Mouse (Mus musculus): ENCODE measurements around the gene Fchsd2.
A peak's percentile ranks its signal among the peaks of the same experiment; 100 is the strongest.

Fchsd2 gene

DNA sequence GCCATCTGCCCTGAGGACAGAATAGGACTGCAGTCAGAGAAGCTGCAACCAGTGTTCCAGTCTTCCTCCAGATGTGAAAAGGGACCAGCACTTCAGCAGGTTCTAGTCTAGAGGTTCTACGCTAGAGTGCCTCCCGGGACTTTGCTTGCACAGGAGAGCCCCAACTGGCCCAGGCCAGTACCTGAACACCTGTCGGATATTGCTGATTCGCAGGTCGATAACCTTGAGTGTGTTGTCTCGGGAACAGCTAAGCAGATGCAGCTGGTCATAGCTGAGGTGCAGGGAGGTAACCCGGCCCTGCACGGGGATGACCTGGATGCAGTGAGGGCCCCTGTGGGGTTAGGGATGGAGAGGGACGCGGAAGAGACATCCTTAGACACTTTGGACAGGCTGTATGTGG lies 197.7 kb downstream of the Fchsd2 start:
- no peak for DNase-seq

DNA sequence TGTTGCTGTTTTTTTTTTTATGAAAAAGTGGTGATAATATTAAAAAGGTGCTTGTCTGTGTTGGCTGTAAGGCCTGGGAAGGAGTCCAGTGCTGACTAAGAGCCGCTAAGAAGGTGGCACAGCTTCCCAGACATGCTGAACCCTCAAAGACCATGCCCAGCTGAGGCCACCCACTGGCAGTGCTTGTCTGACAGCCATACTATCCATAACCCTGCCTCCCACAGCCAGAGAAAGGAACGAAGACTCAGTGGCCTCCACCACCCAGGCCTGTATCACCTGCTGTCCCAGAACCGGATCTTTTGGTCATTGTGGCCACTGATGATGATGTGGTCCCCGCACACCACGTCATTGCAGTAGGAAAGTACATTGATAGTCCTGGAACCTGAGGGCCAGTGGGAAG lies 198.5 kb downstream of the Fchsd2 start:
- no peak for DNase-seq

DNA sequence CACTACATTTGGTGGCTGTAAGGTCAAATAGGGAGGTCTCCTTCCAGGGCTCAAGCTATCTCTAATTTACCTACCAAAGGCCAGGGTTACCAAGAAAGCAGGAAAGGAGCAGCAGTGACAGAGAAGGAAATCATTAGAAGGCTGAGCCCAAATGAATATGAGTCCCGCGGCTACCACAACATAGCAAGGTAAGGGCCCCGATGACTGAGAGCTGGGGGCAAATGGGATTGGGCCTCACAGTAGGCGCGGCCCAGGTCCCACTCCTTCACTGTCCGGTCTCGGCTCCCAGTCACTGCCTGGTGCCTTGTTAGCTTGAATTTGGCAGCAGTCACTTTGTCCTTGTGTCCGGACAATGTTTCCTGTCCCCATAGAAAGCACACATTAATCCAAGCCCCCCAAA lies 199.0 kb downstream of the Fchsd2 start:
- no peak for DNase-seq

DNA sequence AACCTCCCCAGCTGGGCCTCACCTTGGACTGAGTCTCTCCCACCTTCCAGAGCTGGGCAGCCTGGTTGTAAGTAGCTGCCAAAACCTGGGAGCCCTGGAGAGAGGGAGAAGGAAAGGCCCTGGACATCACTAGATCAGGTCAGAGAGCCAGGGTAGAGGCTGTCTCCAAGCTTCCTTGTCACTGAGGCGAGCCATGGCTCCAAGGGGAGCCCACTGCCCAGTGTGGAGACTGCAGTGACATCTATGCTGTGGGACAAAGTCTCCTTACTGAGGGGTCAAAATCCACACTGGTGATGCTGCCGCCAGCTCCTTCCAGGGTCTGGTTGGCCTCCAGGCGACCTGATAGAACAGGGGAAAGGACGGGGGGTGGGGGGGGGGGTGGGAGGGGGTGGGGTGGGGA lies 199.4 kb downstream of the Fchsd2 start:
- DNase-seq, result no peak

DNA sequence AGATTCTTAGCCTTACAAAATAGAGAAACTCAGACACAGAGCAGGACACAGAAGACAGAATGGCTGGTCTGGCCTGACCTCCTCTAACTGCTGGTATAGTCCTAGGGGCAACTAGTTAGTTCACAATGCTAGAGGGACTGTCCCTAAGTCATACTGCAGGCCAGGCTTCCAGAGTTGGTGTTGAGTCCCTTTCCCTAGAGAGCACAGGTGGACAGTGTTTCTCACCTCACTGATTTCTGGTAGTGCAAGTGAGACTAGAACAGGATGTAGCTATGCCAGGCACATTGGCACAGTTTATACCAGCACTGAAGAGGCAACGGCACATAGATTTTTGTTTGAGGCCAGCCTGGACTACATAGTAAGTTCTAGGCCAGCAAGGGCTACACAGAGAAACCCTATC lies 200.0 kb downstream of the Fchsd2 start:
- DNase-seq, result no peak

DNA sequence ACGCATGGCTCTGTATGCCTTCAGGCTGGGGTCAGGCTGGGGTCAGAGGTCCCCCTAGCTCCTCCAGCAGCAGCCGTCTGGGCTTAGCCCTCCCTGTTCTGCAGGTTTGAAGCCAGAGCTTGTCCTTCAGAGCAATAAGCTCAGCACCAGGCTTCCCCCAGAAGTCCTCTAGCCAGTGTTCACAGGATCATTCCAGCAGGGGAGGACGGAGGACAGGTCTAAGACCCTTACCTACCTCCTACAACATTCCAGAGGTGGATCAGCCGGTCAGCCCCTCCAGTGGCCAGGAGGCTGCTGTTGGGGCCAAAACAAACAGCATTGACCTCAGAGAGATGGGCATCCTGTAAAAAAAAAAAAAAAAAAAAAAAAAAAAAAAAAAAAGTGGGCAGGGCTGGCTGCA lies 200.5 kb downstream of the Fchsd2 start:
- no peak for DNase-seq

DNA sequence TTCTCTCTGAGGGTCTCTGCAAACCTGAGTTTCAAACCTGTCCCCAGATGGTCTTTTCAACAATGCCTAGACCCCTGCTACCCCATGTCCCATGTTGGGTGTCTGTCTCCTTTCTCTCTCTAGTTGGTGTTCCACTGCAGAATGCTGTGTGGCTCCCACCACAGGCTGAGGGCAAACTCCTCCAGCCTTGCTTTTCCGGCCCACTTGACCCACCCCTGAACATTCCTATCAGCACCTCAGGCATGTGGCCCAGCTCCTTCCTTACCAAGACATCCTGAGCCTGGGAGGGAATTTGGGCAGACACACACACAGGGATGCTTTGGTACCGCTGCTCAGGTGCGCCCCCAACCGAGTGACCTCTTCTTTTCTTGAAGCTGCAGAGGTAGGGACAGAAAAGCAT lies 200.9 kb downstream of the Fchsd2 start:
- no peak for DNase-seq

DNA sequence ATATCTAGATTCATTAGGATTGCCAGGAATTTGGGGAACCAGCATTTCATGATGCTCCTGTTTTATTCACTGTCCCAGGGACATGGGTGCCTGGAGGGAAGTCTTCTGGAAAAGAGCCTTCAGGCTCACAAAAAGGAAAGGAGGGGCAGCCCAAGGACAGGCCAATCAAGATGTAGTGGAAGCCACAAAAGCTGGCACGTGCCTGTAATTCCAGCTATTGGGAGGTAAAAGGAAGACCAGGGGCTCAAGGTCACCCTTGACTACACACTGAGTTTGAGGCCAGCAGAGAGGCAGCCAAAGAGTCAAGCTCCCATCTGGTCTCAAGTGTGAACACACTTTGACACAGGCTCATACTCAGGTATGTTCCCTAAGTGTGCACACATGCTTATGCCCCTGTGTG lies 202.8 kb downstream of the Fchsd2 start:
- DNase-seq, result no peak

DNA sequence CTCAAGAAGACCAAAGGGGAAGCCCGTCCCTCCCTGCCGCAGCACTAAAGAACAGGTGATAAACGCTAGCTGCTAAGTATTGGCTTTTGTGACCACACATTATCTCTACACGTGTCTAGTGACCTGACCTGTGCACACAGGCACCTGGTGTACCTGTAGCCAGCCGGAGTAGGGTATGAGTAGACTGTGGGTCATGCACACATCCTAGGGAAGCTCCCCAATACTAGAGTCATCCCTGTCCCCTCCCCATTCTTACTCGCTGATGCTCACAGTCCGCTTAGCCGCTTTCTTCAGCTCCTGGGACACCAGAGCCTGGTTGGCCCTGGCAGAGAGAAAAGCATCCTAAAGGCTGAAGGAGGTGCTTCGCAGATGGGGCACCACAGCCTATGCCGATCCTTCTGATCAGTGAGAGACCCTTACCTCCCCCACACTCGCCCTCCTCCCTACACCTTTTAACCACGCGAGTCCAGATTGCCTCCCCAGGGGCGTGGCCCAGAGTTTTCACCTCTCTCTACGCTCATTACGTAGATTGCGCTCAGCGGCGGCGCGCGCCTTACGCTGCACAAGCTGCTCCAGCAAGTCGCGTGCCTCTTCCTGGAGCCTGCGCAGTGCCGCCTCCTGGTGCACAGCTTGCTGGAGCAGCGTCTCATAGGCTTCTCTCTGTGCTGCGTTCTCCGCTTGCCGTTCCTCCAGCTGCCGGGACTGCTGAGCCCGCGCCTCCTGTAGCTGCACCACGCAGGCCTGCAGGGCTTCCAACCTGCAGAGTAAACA lies 203.8 kb downstream of the Fchsd2 start:
- peak; percentile 90 to 94 for DNase-seq

DNA sequence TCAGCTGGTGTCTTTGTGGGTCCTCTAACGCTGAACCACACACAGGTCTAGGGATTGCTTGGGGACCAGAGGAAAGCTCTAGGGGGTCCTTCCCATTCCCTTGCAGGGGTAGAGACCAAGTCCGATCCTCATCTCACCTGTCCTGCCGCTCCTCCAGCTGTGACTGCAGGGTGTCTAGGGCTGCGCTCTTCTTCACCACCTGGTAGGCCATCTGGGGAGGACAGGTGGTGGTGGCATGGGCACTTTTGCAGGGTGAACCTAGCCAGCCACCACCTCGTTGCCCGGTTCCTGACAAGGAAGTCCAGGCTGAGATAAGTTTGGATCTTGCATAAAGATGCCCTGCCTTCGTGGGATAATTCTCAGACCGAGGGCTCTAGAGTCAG lies 204.4 kb downstream of the Fchsd2 start:
- peak in 1 of 2 experiments; percentile 74 for DNase-seq

DNA sequence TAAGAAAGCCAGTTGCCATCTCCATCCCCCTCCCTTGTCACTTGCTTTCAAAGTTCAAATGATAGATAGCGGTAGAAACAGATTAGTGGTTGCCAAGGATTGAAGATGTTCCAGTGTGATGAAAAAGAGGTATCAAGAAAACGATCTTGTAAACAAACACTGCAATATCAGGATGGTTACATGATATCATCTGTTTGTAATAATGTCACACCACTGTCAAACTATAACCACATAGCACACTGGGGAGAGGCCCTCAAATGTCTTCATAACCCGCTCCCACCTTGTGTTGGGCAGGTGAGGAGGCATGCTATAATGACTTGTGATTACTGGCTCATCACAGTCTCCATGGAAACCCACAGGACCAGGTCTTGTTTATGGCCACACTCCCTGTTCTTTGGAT lies 205.7 kb downstream of the Fchsd2 start:
- DNase-seq, result no peak

DNA sequence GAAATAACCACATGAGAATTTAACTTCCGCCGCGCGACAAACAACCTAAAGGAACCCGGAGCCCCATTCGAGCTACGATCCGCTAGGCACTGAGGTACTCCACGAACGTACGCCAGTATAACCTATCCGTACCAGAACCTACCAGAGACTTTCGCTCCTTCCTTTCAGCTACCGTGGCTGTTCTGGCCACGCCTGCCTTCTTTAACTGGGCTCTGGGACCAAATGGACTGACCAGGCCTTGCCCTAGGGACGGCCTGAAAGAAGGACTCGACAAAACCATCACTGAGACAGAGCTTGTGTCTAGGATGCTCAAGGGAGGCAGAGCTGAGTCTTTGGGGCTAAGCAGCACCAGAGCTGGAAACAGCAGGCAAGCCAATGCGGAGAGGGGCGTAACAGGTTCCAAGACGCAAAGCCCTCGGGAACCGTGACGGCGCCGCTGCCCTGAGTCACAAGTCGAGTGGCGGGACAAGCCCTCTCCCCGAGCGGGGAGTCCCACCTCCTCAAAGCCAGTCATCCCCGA lies 208.8 kb downstream of the Fchsd2 start:
- no peak for DNase-seq

DNA sequence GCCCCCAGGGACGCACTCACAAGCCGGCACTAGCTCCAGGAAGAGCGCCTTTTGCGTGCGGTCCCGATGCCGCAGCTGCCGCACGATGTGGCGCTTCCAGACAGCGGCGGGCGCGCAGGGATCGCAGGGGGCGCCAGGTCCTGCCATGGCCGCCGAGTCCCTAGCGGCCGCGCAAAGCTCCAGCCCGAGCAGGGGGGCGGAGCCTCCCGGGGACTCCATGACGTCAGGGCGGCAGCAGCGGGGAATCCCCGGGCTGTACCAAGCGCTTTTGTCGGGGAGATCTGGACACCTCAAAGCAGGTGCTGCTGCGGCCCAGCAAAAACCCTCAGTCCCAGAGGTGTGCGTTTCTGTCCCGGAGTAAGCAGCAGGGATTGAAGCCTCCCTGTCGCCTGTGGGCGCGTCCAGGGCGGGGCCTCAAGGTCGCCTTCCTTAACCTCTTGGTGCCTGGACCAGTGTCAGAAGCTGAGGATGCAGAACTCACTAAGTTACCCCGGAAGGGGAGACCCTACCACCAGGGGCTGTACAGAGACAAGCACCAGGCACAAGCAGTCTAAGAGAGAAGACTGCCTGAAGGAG lies 209.3 kb downstream of the Fchsd2 start, which contains the start of gene Atg16l2:
Atg16l2 (minus strand) TSS at position 371 of the 576 bp plus-strand sequence.
- peak; percentile 97 for DNase-seq

DNA sequence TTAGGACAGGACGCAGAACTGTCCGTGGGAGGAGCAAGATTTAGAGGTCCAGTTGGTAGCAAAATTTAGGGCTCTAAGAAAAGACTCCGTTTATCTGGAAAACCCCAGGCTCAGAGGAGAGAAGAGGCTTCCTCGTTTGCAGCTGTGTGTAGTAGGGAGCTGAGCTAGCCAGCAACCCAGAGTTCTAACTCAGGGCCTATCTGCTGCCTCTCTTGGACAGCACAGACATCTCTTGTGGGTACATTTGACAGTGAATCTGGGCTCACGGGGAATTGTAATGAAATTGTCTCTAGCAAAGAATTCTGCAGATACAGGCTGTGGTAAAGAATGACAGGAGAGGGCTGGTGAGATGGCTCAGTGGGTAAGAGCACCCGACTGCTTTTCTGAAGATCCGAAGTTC lies 210.0 kb downstream of the Fchsd2 start:
- DNase-seq, result no peak

DNA sequence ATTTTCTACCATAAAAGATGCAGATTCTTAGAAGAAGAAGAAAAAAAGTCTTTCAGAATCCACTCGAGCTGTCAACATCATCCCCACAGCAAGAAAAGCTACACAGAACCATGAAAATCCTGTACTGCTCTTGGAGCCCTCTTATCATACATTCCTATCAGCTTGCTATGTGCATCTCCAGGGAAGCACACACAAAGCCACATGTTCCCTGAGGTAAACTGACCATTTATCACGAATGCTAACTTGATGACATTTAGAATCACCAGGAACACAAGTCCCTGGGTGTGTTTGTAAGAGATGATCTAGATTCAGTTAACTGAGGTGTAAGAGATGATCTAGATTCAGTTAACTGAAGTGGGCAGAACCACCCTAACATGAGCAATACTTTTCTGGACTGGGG lies 214.2 kb downstream of the Fchsd2 start:
- no peak for DNase-seq

DNA sequence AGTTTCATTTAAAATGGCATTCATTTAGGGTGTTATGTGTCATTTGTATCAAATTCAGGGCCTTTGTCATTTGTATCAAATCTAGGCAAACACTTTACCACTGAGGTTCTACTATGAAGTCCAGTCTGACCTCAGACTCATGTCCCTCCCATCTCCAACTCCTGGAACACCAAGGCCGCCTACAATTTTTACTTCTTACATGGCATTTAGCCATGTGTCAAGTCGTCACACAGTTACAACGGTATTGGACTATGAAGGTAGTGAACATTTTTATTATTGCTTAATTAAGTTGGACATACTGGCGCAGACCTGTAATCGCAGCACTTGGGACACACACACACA lies 217.3 kb downstream of the Fchsd2 start:
- DNase-seq, result no peak

DNA sequence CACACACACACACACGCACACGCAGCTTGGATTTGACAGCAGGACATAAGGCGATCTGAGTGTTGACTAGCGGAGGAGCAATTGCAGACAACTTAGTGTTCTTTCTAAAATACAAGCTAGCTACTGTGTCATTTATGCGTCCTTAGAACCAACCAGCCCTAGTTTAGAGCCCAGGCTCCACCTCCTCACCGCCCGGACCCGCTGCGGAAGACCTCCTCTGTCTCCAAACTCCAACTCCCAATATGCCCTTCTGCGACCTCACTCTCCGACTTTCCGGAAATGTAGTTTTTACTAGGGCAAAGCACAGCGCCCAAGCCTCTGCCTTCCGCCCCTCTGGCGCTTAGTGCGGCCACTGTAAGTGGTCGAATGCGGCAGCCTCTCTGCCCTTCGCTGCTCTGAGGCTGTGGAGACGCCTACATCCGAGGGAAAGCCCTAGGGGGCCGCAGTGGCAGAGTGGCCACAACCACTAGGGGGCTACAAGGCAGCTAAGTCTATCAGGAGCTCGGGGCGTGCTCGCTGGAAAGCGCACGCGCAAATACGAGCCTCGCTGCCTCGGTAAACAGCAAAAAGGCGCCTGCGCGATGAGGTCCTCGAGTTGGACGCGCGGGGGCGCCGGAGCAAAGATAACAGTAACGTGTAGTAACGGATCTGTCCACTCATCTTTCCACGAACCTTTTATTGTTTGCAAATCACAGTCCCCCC lies 217.8 kb downstream of the Fchsd2 start:
- DNase-seq, result peak; percentile 98 to 99

DNA sequence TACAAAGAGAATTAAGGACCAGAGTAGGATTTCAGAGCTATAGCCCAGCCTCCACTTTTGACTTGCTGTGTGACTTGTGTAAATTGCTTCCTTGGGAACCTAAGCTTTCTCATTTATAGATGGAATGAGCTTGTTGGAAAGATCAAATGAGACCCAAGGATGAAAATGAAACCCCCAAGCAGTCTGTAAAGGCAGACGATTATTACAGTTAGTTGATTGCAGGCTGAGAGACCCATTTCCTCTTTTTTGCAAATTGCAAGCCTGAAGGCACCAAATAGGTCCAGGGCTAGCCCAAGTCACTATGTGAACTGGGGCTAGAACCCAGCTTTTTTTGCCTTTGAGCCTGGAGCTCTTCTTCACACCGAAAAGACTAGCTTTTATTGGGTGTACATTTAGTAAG lies 218.4 kb downstream of the Fchsd2 start:
- no peak for DNase-seq

DNA sequence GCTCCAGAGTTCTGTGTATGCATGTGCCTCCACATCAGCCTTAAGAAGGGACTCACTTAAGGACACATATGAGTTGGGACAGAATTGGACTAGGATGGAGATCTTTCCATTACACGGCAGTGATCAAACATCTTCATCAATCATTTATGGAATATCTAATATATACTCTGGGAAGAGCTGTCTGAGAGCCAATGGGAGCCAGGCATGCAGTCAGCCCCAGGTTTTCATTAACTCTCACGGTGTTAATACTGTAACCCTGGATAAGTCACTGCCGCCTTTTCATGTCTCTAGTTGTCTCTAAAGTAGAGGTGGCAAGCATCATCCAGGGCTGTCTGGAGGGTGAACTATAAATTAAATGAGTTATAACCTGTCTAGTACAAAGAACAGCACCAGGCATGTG lies 220.4 kb downstream of the Fchsd2 start:
- no peak for DNase-seq

DNA sequence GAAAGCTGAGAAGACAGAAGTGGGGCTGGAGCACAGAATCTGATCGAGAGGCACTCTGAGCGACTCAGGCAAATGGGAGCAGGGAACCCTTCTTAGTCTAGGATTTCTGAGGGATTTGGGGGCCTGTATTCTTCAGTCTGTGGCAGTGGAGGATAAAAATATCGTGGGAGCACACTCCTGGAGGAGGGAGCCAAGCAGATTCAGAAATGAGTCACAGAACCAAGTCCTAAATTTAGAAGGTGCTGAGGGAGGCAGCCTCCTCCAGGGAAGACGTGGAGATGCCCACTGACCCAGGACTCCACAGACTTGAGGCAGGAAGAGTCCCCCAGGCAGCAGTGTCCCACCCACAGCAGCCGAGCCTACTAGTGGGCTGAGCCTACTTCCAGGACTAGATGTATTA lies 221.7 kb downstream of the Fchsd2 start:
- DNase-seq, result no peak

DNA sequence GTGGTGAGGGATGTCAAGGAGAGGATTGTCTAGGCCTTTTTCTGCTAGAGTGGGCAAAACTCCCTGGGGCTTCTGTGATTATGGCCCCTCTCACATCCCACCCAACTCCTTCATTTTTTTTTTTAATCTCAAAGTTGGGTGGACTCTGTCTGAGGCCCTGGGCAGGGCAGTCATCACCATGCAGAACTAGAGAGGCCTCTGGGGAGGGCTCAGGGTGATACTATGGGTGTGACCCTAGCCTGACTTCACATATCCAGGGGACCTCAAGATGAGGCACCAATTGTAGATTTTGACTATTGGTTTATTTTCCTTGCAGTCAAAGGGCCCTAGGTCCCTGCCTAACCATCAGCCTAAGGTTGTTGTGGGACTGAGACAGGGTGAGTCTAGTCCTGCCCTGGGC lies 223.0 kb downstream of the Fchsd2 start:
- no peak for DNase-seq

DNA sequence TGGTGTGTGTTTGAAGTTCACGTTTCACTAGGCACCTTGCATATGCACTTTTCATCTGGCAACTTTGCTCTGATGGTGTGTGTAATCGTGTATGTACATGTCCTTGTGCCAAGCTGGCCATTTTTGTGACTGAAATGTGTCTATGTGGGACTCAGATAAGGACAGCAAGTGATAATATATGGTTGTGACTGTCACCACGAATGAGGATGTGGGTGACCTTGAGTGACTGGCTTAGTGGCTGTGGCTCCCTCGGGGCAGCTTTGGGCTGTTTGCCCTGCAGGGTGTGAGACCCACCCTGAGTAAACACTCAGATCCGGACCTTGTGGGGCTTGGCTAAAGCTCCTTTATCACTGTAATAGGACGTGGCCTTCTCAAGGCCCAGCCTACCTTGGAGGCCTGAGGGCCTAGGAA lies 223.9 kb downstream of the Fchsd2 start:
- no peak for DNase-seq

DNA sequence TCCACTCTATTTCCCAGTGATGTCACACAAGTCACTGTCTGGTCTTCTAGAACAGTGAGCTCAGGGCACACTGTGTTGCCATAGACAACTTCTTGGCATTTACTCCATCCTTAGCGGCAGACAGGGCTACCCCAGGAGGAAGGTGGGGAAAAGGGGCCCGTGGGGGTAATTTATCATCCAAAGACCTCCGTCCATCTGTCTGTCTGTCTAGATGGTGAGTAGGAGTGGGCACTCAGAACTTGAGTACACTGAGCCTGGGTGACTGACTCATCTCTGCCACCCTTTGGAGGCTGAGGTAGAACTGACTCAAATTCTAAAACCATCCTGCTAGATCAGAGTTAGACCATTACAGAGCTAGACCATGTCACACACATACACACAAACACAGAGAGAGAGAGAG lies 224.4 kb downstream of the Fchsd2 start, which contains the start of gene Stard10:
Stard10 (plus strand) TSS at position 73 of the 400 bp plus-strand sequence.
- DNase-seq, result no peak

DNA sequence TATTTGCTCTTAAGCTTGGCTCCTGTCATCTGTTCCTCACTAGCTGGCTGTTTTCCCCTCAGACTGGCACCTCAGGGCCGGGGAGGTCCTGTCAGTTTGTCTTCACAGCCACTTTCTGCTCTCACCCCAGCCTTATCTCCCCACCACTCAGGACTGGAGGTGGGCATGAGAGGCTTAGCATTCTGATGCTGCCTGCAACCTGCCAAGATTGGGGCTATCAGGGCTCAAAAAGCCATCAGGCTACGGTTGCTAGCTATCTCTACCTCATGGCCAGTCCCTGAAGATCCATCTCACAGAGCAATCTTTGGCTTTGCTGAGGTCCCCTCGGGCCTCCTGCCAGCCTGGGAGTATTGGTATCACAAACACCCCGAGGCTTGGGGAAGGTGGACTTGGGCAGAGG lies 226.2 kb downstream of the Fchsd2 start:
- no peak for DNase-seq

All from cerebellum, postnatal 25 days (tissue).